Mouse (Mus musculus): ENCODE data around the gene Mrnip.
A peak's percentile ranks its signal among the peaks of the same experiment; 100 is the strongest.

The Mrnip gene

GRCm38 (mm10) chr11:50224671-50225530 lies 50.7 kb downstream of the Mrnip start:
- DNase-seq (ENCODE audit: low read depth in 1 of 2, low spot score in 2 of 2): no peak

DNA sequence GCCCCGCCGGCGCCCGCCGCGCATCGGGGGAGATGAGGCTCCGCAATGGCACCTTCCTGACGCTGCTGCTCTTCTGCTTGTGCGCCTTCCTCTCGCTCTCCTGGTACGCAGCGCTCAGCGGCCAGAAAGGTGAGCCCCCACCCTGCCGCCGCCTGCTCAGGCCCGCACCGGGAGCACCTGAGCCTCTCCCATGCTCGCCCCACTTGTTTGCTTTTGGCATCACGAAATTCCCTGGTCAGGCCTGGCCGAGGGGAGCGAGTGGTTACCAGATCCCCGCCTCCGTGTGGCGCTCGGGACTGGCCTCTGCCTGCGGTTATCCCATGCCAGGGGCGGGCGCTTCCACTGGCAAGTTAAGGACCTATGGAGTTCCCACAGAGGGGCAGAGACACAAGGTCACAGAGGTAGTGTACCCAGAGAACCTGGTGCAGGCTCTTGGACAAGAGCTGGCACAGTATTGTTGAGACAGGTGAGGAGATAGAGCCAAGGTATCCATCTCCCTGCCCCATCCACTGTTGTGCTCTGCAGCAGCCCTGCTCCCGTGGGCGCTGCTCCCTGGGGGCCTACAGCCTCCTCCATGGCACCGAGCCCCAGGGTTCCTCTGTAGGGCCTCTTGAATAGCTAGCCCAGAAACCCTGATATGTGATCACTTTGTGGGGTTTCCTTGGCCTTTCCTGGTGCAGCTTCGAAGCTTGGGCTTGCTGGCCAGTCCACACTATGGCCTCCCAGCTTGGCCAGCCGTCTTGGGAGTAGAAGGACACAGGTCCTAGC lies 51.6 kb downstream of the Mrnip start:
- DNase-seq (ENCODE audit: low read depth in 1 of 2, low spot score in 2 of 2): no peak

DNA sequence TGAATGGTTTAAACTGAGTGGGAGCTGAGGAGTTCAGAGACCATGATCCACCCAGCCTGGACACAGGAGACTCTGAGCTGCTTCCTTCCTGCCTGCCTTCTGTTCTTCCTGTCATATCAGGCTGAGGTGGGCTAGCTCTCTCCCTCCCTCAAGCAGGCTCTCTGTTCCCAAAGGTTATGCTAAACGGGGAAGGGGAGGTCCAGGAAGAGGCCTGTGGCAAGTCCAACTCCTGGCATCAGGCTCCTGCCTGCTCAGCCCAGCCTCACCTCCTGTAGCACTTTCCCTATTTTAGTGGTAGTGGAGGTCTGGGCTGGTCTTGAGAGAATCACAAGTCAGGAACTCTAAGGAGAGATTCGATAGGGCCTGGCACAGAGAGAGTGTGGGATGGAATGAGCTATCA lies 52.2 kb downstream of the Mrnip start:
- DNase-seq (ENCODE audit: low read depth in 1 of 2, low spot score in 2 of 2): no peak

- DNase-seq (ENCODE audit: low read depth in 1 of 2, low spot score in 2 of 2): no peak
These were observed 53.0 kb downstream of the Mrnip start for GRCm38 (mm10) chr11:50227226-50227625.

GRCm38 (mm10) chr11:50227736-50228135 lies 53.5 kb downstream of the Mrnip start:
- DNase-seq (ENCODE audit: low read depth in 1 of 2, low spot score in 2 of 2): no peak

DNA sequence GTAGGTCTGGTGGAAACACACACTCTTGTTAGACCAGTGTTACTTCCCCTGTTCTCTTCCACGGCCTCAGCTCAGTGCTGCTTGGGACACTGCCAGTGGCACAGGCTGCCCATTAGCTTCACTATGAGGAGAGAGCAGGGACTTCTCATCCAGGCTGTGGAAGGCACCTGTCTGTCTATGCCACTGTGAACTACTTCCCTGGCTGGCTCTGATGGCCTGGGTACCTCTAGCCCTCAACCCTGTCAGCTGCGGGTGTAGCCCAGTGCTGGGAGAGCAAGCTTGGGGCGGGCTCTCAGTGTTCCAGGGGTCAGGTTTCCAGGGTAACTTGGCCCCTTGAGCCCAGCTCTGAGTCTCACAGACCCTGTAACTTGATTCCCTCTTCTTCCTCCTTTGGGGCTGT lies 54.5 kb downstream of the Mrnip start:
- no peak for DNase-seq (ENCODE audit: low read depth in 1 of 2, low spot score in 2 of 2)

- no peak for DNase-seq (ENCODE audit: low read depth in 1 of 2, low spot score in 2 of 2)
These were observed 55.1 kb downstream of the Mrnip start for GRCm38 (mm10) chr11:50229252-50229910.

DNA sequence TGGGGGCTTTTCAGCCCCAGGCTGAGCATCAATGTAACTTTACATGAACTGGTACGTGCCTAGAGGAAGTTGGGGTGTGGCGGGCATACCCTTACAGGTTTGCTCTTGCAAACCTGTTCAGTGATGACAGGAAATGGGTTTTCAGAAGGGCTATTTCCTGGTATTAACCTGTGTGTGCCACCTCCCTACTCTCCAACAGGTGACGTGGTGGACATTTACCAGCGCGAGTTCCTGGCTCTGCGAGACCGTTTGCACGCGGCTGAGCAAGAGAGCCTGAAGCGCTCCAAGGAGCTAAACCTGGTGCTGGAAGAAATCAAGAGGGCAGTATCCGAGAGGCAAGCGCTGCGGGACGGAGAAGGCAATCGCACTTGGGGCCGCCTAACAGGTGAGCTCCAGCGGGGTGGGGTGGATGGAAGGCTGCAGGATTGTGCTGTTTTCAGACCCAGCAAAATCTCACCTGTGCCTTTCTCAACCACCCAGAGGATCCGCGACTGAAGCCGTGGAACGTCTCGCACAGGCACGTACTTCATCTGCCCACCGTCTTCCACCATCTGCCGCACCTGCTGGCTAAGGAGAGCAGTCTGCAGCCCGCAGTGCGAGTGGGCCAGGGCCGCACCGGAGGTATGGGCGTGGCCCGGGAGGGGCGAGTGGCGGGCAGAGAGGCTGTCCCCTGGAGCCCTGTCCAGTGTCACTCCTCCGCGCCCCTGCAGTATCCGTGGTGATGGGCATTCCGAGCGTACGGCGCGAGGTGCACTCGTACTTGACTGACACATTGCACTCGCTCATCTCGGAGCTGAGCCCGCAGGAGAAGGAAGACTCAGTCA lies 56.4 kb downstream of the Mrnip start:
- no peak for DNase-seq (ENCODE audit: low read depth in 1 of 2, low spot score in 2 of 2)

DNA sequence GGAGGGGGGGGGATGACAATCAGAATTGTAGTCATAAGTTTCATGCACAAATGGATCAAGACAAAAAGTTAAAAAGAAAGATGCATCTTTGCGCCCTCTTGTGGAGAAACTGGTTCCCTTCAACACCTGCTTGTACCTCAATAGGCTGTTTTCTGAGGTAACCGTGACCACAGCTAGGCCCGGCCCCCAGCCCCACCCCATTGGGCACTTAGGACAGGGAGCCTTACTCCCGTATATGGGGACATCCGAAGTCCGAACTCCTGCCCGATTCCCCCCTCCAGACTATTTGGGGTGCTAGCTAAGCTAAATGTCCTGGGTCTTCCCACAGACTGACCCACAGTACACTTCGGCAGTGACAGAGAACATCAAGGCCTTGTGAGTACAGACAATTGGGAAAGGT lies 57.2 kb downstream of the Mrnip start:
- no peak for DNase-seq (ENCODE audit: low read depth in 1 of 2, low spot score in 2 of 2)

- no peak for DNase-seq (ENCODE audit: low read depth in 1 of 2, low spot score in 2 of 2)
These were observed 58.8 kb downstream of the Mrnip start for GRCm38 (mm10) chr11:50233022-50233421.

DNA sequence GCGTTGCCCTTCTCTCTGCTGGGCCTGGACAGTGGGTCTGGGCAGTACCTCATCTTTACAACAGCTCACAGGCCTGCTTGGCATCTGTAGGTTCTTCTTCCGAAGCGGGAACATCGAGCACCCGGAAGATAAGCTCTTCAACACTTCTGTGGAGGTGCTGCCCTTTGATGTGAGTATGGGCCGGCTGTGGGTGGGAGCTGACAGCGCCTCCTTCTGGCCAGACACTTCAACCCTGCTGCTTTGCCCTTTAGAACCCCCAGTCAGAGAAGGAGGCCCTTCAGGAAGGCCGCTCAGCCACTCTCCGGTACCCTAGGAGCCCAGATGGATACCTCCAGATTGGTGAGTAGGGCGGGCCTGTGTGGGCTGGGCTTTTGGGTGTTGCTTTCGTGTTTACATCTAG lies 59.7 kb downstream of the Mrnip start:
- DNase-seq (ENCODE audit: low read depth in 1 of 2, low spot score in 2 of 2): no peak

- no peak for DNase-seq (ENCODE audit: low read depth in 1 of 2, low spot score in 2 of 2)
These were observed 60.4 kb downstream of the Mrnip start for GRCm38 (mm10) chr11:50234606-50235005.

DNA sequence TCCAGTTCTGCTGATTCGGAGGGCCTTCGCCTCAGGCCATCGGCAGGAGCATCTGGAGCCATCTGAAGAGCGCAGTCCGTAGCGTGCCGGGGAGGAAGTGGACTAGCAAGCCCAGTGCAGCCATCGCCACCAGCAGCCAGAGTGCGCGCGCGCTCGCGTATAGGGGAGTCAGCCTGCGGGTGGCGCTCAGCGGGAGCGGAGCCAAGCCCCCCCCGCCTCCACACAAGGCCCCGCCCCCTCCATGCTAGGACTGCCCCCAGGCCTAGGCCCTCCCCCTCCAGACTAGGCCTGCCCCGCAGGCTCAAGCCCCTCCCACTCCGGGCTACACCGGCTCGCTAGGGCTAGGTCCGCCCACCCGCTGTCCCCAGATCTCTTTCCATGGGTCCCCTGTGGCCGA lies 62.3 kb downstream of the Mrnip start:
- peak; percentile 72 to 84 for DNase-seq (ENCODE audit: low read depth in 1 of 2, low spot score in 2 of 2)

- DNase-seq (ENCODE audit: low read depth in 1 of 2, low spot score in 2 of 2): no peak
These were observed 62.9 kb downstream of the Mrnip start for GRCm38 (mm10) chr11:50236937-50237835.

- no peak for DNase-seq (ENCODE audit: low read depth in 1 of 2, low spot score in 2 of 2)
These were observed 64.1 kb downstream of the Mrnip start, which contains the start of gene Ltc4s for GRCm38 (mm10) chr11:50238324-50238723. Gene Ltc4s, minus strand, starts transcription at chr11:50238616.

- no peak for DNase-seq (ENCODE audit: low read depth in 1 of 2, low spot score in 2 of 2)
These were observed 64.9 kb downstream of the Mrnip start for GRCm38 (mm10) chr11:50238821-50239791.

DNA sequence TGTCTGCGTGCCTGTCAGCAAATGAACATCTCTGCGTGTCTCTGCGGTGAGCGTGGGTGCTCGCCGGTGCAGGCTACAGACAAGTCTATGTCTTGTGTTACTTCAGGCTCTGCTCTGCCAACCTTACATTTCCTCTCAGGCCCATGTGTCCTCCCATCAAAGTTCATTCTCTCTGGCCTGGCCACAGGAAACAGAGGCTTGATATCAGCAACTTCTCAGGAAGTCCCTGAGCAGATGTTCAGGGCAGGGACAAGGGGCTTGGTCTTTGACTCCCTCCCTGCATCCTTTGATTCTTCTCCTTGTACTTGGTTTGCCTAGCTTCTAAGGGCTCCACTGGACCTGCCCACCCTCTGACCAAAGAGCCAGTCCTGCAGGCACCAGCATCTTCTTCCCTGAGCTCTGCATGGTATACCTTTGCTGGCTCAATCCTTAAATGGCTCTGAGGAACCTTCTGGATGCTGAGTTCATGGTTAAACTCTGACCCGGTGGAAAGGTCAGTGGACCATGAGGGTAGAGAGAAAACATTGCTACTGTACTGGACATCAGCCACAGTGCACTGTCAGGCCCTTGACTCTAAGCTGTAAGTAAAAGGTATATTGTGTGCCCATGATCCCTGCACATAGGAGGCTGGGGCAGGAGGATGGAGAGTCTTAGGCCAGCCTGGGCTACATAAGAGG lies 66.1 kb downstream of the Mrnip start:
- no peak for DNase-seq (ENCODE audit: low read depth in 1 of 2, low spot score in 2 of 2)

GRCm38 (mm10) chr11:50243926-50244325 lies 69.7 kb downstream of the Mrnip start:
- peak in 1 of 2 experiments; percentile 21 for DNase-seq (ENCODE audit: low read depth in 1 of 2, low spot score in 2 of 2)

Measured in monocyte, adult 2 months (primary cell).